Comparison of ENCODE assay signal across 10 mouse cellular contexts in genomic region chr13:69531431-69531830, GRCm38 (mm10). TPM values are rescaled to one million over a fixed set of nuclear protein-coding genes. Genes with fewer than 3 reads are reported as not detected.
DNase-seq lines count a peak whose midpoint lies in the region; ATAC-seq and TF ChIP-seq lines count a peak whose summit lies in the region.
"Had no signal": no experiment of that assay in that cellular context is flagged by ENCODE, and none has a peak within 500 bp of the region (broad histone marks: within the 10 kb centered on the region; RNA-seq: fewer than 3 reads in every experiment).

No protein-coding gene starts in this region.

- no peak overlapping the region; the same call in 1 of the 2 replicates for H3K4me3 ChIP-seq in lung, postnatal 0 days (ENCODE audit: low read depth, low read length)
- H3K4me3 ChIP-seq in liver, embryonic 13.5 days (replicated peaks) = peak overlapping the region; percentile 95

- DNase-seq in cerebellum, adult 9-10 months = peak; percentile 56
- DNase-seq in cerebellum, adult 11 months = no peak
- no peak for DNase-seq in lung, postnatal 0 days (ENCODE audit: low spot score)
- DNase-seq in lung, postnatal 10 days = no peak
- DNase-seq in liver, embryonic 13.5 days = no peak
- no peak for DNase-seq in adrenal gland, postnatal 36 days
- DNase-seq in layer of hippocampus, adult 9-11 months = no peak
- DNase-seq: right cerebral cortex, postnatal 4 days had no signal

- H3K4me2 ChIP-seq in lung, postnatal 0 days (replicated peaks; ENCODE audit: low read depth, low read length) = peak overlapping the region; percentile 94; the same call in 1 of the 2 replicates
- peak overlapping the region; percentile 95 for H3K4me2 ChIP-seq in liver, embryonic 13.5 days

- H3K27ac ChIP-seq in lung, postnatal 0 days (ENCODE audit: low read length) = no peak overlapping the region
- H3K27ac ChIP-seq in liver, embryonic 13.5 days = no peak overlapping the region

- no peak for TF ChIP-seq CTCF in lung, postnatal 0 days (IDR thresholded peaks at IDR 0.05)

- no peak for ATAC-seq in lung, postnatal 0 days
- no peak for ATAC-seq in liver, embryonic 13.5 days (ENCODE audit: low read depth)
- no peak for ATAC-seq in CD4-positive, CD25-positive, alpha-beta regulatory T cell, adult 4 months
- ATAC-seq: inflammation-experienced regulatory T-cells, adult 6 months had no signal

- TF ChIP-seq EP300 in lung, postnatal 0 days (IDR thresholded peaks at IDR 0.05) = no peak

- no peaks in the 10 kb centered on the region for H3K9me3 ChIP-seq in lung, postnatal 0 days (ENCODE audit: low read length)
- no peaks in the 10 kb centered on the region for H3K9me3 ChIP-seq in liver, embryonic 13.5 days (replicated peaks)

- H3K27me3 ChIP-seq in lung, postnatal 0 days (replicated peaks; ENCODE audit: insufficient read depth, low read length) = no peaks in the 10 kb centered on the region
- no peaks in the 10 kb centered on the region for H3K27me3 ChIP-seq in liver, embryonic 13.5 days

- H3K9ac ChIP-seq in lung, postnatal 0 days (replicated peaks; ENCODE audit: low read depth) = no peak overlapping the region
- H3K9ac ChIP-seq in liver, embryonic 13.5 days = peak overlapping the region; percentile 97

- H3K4me1 ChIP-seq in lung, postnatal 0 days (ENCODE audit: insufficient read depth, low read depth, low read length) = peaks cover 14% of the 10 kb centered on the region; the same call in 1 of the 2 replicates
- peaks cover 76% of the 10 kb centered on the region for H3K4me1 ChIP-seq in liver, embryonic 13.5 days (replicated peaks)

- 44% methylated on average over 6 of the region's 6 CpGs for WGBS in lung, postnatal 0 days
- WGBS in liver, embryonic 13.5 days (ENCODE audit: insufficient replicate concordance) = 43% methylated on average over 6 of the region's 6 CpGs

- no peaks in the 10 kb centered on the region for H3K36me3 ChIP-seq in lung, postnatal 0 days (ENCODE audit: insufficient read depth, low read length)
- H3K36me3 ChIP-seq in liver, embryonic 13.5 days = peaks cover 23% of the 10 kb centered on the region

RNA-seq across cellular contexts. Expression of gene Nsun2, which starts 2.1 kb away (rescaled TPM):
- polyA plus RNA-seq in lung, postnatal 0 days (2015; fragmentation: Nextera tagmentation; extraction: Ambion mirVana) = 34.7 and 38.1 TPM in 2 replicates
- polyA plus RNA-seq in liver, embryonic 13.5 days (2015; fragmentation: Nextera tagmentation; extraction: Ambion mirVana) = 136 and 159 TPM in 2 replicates
- total RNA-seq in adrenal gland, postnatal 36 days (2021) = 10 to 100 TPM; 83.1 to 94.4 TPM
- 10 to 100 TPM; 26.3 to 30.7 TPM for polyA plus RNA-seq in CD4-positive, CD25-positive, alpha-beta regulatory T cell, adult 4 months (2017; shearing (Covaris generic))

RNA-seq across cellular contexts. Expression of gene Tent4a, which starts 3.0 kb away (rescaled TPM):
- polyA plus RNA-seq in lung, postnatal 0 days (2015; fragmentation: Nextera tagmentation; extraction: Ambion mirVana) = 3.1 TPM in 2 replicates
- 1.9 and 2.1 TPM in 2 replicates for polyA plus RNA-seq in liver, embryonic 13.5 days (2015; fragmentation: Nextera tagmentation; extraction: Ambion mirVana)
- total RNA-seq in adrenal gland, postnatal 36 days (2021) = 10 to 100 TPM; 23.2 to 25.3 TPM
- polyA plus RNA-seq in CD4-positive, CD25-positive, alpha-beta regulatory T cell, adult 4 months (2017; shearing (Covaris generic)) = 1 to 10 TPM; 4.4 to 5.6 TPM
